Mouse (Mus musculus) liver, adult 2 months (tissue): Measurements from ENCODE around the gene 1700024G13Rik.

Experiments
- CTCF ChIP-seq: fragments of 200-500 bp; IDR thresholded peaks from 2 replicates; pipeline ENCODE4 v1.5.1; 2011; ENCODE audit warnings: low read depth, low read length, control low read depth
- POLR2A ChIP-seq: fragments of 200-500 bp; IDR thresholded peaks from 2 replicates; pipeline ENCODE4 v1.6.1; 2011; ENCODE audit warnings: low read length, control low read depth; ENCODE audit not compliant: insufficient read depth; ENCODE audit errors: extremely low read depth

DNA sequence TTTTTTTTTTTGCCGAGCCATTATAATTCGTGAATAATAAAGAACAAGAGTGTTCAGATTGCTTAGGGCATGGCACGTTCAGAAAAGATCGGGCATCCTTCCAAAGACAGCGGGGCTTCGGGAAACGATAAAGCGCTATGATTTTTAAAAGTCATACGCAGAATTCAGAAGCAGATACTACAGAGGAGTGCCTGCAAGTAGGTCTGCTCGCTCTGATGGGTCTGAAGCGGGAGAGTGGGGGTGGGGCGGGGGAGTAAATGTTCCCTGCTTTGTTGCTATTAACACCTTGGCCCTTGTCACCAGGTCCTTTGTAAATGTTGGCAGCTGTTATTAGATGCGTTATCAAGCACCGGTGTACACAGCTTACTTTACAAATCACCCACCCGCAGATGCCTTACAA is 6.6 kb downstream of the 1700024G13Rik start:
- TF ChIP-seq CTCF (no peak), POLR2A (no peak)
